Mouse (Mus musculus): ENCODE measurements around the gene Olfr187.
"Not testable (repeated sequence)": the region's sequence is repeated elsewhere in the genome, so short reads cannot be mapped to it uniquely, and the experiment has no call there.

The Olfr187 gene

GRCm38 (mm10) chr16:59039710-59040109, at the start of gene Olfr187:
Olfr187 (minus strand) TSS chr16:59039767.
- DNase-seq, result no peak

- not testable (repeated sequence) for DNase-seq
Observed at GRCm38 (mm10) chr16:59081113-59081512, 41.5 kb upstream of the Olfr187 start.

GRCm38 (mm10) chr16:59077905-59078304, 38.3 kb upstream of the Olfr187 start, which contains the start of gene Olfr190:
Olfr190 (minus strand) TSS chr16:59078005.
- no peak for DNase-seq

- no peak for DNase-seq
Observed at GRCm38 (mm10) chr16:59073520-59073919, 34.0 kb upstream of the Olfr187 start.

- DNase-seq, result no peak
Observed at GRCm38 (mm10) chr16:59071755-59072154, 32.2 kb upstream of the Olfr187 start.

- not testable (repeated sequence) for DNase-seq
Observed at GRCm38 (mm10) chr16:59062411-59062810, 22.8 kb upstream of the Olfr187 start.

GRCm38 (mm10) chr16:59049286-59049685, 9.7 kb upstream of the Olfr187 start:
- not testable (repeated sequence) for DNase-seq

- no peak for DNase-seq
Observed at GRCm38 (mm10) chr16:59048860-59049259, 9.3 kb upstream of the Olfr187 start.

- no peak for DNase-seq
Observed at GRCm38 (mm10) chr16:59047579-59047978, 8.0 kb upstream of the Olfr187 start.

- DNase-seq, result no peak
Observed at GRCm38 (mm10) chr16:59045835-59046234, 6.3 kb upstream of the Olfr187 start.

- DNase-seq, result no peak
Observed at GRCm38 (mm10) chr16:59030191-59030590, 9.4 kb downstream of the Olfr187 start, which contains the start of gene Olfr186. Olfr186 (minus strand) TSS chr16:59030291.

GRCm38 (mm10) chr16:59013357-59014018, 26.1 kb downstream of the Olfr187 start:
- DNase-seq, result no peak

GRCm38 (mm10) chr16:59007146-59007545, 32.4 kb downstream of the Olfr187 start:
- DNase-seq, result no peak

- DNase-seq, result no peak
Observed at GRCm38 (mm10) chr16:58995057-58995456, 44.5 kb downstream of the Olfr187 start, which contains the start of gene Olfr183. Olfr183 (plus strand) TSS chr16:58995357.

Data from kidney, postnatal 14 days (tissue).